Mouse (Mus musculus): Measurements from ENCODE around the gene Nrtn.

DNA sequence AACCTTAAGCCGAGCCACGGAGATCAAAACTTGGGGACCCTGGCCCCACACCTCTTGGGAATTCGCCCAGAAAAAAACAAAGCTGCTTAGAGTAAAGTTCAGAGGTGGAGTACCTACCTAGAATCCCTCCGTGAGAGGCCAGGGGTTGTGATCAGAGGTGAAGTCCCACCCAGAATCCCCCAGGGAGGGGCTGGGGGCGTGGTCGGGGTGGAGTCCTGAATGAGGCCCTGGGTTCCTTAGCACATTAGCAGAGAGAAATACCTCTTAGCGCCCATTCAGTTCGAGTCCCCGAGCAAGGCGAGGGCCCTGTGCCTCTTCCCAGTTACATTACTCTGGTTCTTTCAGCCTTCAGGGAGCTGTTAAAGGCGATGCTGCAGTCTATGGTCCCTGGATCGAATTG, 29.7 kb downstream of the Nrtn start:
- no peak for TF ChIP-seq POLR2A (IDR thresholded peaks at IDR 0.05; ENCODE audit: borderline replicate concordance, control insufficient read depth, low read depth, low read length)
- no peak for TF ChIP-seq CTCF (IDR thresholded peaks at IDR 0.05; ENCODE audit: control insufficient read depth, insufficient read depth, low read length)
